Mouse (Mus musculus): ENCODE measurements around the gene Prrg2.

Prrg2 gene

DNA sequence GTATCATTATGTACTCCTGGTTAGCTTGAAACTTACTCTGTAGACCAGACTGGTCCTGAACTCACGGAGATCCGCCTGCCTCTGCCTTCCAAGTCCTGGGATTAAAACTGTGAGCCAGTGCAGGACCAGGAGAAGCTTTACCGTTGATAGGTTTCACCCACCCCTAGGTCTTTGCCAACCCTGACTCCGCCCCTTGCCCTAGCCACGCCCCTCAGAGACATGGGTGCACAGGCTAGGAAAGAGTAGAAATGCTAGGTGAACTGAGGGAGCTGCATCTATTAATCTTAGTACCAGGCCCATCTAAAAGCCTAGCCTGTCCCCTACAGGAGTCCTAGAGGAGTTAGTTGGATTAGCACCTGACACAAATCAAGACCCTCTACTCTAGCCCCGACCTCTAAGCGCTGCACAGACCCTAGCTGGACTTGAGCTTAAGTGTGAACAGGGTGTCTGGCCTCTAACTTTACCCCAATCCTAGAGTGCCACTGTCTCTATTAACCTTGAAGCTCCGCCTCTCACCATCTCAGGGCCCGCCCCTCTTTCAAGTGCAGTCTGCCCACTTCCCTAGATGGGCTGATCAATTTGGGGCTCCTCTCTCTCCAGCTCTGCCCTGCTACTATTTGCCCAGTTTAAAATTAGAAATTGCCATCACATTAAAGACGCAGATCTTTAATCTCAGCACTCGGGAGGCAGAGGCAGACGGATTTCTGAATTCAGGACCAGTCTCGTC is 27.9 kb upstream of the Prrg2 start:
- DNase-seq = no peak

- no peak for DNase-seq
Observed at GRCm38 (mm10) chr7:45088597-45088996, 26.1 kb upstream of the Prrg2 start.

GRCm38 (mm10) chr7:45086084-45086483 is 23.6 kb upstream of the Prrg2 start:
- DNase-seq = no peak

- no peak for DNase-seq
Observed at GRCm38 (mm10) chr7:45083300-45083890, 20.9 kb upstream of the Prrg2 start.

- peak; percentile 78 for DNase-seq
Observed at GRCm38 (mm10) chr7:45082401-45083299, 20.2 kb upstream of the Prrg2 start.

DNA sequence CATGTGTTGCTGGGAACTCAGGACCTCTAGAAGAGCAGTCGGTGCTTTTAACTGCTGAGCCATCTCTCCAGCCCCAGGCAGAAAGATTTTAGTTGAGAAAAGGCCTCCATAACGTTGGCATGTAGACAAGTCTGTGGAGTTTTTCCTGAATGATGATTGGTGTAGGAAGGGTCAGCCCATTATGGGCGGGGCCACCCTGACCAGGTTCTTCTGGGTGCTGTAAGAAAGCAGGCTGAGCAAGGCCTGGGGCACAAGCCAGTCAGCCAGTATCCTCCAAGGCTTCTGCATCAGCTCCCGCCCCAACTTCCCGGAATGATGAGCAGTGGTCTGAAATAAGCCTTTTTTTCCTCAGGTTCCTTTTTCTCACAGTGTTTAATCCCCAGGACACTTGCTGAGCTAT is 18.5 kb upstream of the Prrg2 start:
- no peak for DNase-seq

- peak; percentile 95 for DNase-seq
Observed at GRCm38 (mm10) chr7:45079856-45080255, 17.4 kb upstream of the Prrg2 start.

GRCm38 (mm10) chr7:45078513-45078912 is 16.0 kb upstream of the Prrg2 start:
- peak; percentile 89 for DNase-seq

GRCm38 (mm10) chr7:45077829-45078228 is 15.4 kb upstream of the Prrg2 start:
- DNase-seq = no peak

- DNase-seq = no peak
Observed at GRCm38 (mm10) chr7:45077322-45077721, 14.8 kb upstream of the Prrg2 start.

DNA sequence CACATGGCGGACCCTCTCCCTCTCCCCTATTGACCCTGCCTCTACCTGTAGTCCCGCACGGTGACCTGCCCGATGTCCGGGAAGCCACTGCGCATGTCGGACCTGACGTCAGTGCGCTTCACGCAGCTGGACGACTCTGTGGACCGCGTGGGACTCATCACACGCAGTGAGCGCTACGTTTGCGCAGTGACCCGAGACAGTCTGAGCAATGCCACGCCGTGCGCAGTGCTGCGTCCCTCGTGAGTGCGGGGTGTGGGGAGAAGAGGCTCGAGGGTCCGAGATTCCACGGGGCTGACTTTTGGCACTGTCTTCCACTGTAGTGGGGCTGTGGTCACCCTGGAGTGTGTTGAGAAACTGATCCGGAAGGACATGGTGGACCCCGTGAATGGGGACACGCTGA is 14.0 kb upstream of the Prrg2 start:
- no peak for DNase-seq

DNA sequence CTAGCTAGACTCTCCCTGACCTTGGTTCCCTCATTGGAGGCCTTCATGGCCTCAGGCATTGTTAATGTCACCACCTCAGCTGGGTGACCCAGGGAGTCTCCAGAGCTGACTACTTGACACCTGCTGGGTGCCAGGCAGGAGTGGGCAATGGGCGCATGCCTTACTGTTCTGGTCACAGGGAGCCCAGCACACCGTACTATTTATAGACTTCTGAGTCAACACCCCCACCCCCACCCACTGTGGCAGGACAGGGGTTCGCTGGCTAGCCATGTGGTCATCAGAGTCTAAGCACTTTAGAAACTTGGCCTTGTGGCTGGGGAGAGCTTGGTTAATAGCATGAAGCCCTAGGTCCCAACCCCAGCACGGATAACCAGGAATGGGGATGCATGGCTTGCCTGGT is 12.9 kb upstream of the Prrg2 start:
- DNase-seq = no peak

GRCm38 (mm10) chr7:45073949-45074348 is 11.5 kb upstream of the Prrg2 start:
- no peak for DNase-seq

DNA sequence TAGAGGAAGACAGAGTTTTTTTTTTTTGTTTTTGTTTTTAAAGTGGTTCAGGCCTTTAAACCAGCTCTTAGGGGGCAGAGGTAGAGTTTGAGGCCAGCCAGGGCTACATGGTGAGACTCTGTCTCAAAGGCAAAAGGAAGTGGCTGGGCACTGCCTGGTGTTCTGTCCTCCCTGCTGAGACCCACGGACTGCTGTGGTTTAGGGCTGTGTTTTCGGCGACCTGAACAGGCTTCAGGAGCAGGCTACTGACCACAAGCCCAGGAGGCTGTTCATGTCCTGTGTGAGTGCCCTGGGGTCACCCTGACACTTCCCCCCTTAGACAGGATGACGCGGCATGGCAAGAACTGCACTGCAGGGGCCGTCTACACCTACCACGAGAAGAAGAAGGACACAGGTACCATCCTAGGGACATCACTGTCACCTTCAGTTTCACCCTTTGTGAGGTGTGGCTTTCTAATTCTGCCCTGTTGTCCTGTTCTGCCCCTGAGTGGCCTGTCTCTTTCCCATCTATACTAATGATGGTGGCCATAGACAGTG is 10.8 kb upstream of the Prrg2 start:
- DNase-seq = no peak

DNA sequence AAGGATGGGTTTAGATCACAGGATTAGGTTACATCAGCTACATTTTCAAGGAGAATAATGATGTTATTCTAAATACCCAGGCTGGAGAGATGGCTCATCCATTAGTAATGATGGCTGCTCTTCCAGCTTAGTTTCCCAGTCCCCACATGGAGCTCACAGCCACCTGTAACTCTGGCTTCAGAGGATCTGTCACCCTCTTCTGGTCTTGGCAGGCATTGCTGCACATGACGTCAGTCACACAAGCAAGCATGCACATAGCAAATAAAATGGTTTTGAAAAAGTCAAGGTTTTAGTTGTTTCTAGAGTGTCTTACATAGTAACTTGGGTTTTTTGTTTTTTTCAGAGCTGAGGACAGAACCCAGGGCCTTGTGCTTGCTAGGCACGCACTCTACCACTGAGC is 9.8 kb upstream of the Prrg2 start:
- DNase-seq = no peak

DNA sequence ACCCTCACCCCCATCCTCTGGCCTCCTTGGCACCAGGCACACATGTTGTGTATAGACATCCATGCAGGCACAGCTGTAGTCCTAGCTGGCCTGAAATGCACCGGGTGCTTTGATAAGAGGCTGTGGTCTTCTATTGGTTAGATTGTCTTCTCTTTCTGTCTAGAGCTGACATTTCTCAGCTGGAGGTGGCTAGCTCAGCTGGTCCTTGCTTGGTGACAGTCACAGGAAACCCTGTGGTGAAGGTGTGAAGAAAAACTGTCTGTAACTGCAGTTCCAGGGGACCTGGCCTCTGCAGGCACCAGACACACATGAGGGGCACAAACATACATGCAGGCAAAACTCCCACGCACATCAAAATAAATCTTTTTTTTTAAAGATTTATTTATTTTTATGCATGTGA is 7.2 kb upstream of the Prrg2 start:
- DNase-seq = no peak

- peak; percentile 69 for DNase-seq
Observed at GRCm38 (mm10) chr7:45068000-45068318, 5.5 kb upstream of the Prrg2 start.

GRCm38 (mm10) chr7:45067190-45067999 is 4.9 kb upstream of the Prrg2 start:
- no peak for DNase-seq

DNA sequence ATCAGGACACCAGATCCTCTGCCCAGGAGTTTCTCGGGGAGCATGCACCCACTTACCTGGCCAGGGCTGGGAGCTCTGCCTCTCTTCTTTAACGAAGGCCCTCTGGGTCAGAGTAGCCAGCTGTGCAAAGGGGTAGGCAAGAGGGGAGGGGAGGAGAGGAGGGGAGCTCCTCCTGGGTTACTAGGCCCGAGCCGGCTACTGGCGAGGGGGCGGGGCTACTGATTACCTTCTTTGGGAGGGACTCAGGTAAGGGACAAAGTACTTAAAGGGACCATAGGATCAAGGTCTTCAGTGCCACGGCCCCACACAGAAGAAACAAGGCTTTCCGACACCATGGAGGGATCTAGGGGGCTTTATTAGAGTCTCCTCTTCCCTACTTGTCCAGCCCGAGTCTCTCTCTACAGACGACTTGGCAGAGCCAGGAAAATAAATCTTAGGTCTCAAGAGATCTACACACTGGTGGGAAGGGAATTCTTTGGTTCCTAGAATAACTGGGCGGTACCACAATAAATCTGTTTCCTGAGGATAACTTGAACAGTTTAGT is 873 bp downstream of the Prrg2 start:
- DNase-seq = peak; percentile 86

DNA sequence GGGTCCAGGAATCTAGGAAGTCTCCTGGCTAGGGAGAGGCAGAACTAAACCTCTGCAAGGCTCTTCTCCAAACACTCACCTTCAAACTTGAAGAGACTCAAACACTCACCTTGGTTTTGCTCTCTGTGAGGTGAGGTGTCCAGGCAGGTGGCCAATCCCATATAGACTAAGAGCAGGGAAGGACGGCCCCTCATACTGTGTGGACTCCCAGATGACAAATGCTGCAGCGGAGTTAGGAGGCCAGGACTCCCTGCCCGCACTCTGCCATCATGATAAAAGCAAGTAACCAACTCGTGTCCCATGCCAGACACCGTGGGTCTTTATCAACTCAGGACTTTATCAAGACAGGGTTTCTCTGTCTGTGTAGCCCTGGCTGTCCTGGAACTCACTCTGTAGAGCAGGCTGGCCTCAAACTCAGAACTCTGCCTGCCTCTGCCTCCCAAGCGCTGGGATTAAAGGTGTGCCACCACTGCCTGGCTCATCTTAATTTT is 1.8 kb downstream of the Prrg2 start:
- DNase-seq = no peak

GRCm38 (mm10) chr7:45058607-45059571 is 3.6 kb downstream of the Prrg2 start:
- DNase-seq = no peak

Data from kidney, postnatal 10 days (tissue).